Mouse (Mus musculus): Measurements from ENCODE around the gene Nacc2.
A peak's percentile ranks its signal among the peaks of the same experiment; 100 is the strongest.

Gene Nacc2

DNA sequence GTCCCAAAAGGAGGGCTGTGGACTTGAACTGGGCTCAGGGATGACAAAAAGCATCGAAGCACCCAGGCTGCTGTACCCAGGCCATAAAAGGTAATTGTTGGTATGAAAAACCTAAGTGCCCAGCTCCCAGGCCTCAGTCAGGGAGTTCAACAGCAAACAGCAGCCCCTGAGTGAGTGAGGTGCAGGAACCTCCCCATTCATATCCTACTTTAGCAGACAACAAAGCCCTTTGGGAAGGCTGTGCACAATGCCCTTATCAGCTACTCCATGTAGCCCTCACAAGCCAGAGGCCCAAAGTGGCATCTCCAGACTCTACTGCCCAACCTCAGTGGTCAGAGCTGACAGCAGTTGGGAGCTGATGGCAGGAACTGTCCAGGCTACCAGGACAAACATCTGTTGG, 23.2 kb downstream of the Nacc2 start:
- DNase-seq (ENCODE audit: low read depth, low spot score): no peak

DNA sequence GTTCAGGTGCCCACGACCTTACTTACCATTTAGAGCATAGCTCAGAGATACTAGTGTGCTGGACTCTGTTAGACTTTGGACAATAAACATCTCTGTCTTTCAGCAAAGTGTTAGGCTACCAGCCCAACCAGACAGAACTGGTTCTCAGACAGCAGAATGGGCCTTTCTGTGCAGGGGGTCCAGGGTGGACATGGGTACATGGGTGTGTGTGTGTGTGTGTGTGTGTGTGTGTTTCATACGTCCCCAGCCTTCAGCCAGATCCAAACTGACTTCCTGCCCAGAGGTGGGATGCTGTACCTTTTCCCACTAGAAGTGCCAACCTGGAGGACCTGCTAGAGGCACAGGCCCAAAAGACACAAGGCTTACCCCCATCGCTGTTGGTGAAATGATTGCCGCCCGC, 23.8 kb downstream of the Nacc2 start:
- no peak for DNase-seq (ENCODE audit: low read depth, low spot score)

DNA sequence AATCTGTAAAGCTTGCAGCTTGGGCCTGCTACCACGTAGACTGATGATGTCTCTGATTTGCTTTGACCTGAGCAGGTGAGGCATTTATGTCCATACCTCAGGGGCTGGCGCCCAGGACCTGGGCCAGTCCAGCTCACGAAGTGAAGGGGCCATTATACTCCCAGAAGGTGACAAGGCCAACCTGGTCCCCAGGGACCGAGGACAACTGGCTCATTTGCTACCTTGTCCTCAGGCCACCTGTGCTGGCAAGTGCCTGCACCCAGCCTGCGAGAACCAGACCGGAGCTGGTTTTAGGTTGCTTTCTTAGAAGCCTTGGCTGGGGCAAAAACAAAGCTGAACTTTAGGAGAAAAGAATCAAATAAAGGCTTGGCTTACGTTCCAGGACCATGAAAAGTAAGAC, 29.1 kb downstream of the Nacc2 start:
- no peak for DNase-seq (ENCODE audit: low read depth, low spot score)

DNA sequence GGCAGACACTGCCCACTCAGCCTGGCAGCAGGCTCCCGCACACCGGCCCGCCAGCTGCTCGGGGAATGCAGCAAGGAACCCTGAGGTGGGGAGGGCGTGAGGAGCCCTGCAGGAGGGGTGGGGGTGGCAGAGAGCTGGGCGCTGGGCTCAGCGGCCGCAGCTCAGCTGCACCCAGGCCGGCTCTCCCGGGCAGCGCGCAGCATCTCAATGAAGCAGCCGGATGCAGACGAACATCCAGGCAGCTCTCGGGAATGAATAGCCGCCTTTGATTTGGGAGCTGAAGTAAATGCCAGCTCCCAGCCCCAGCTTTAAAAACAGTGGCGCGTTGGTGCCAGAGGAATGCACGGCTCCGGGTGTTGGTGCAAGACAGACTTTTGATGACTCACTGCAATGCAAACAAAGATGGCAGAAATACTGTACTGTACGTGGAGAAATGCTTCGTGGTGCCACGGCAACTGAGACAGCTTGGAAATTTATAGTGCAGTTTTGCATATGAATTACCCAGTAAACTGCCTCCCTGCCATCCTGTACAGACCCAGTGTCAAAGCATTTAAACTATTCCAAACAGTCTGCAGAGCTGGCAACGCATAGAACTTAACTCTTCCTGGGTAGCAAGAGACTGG, 31.1 kb downstream of the Nacc2 start:
- peak; percentile 92 for DNase-seq (ENCODE audit: low read depth, low spot score)

DNA sequence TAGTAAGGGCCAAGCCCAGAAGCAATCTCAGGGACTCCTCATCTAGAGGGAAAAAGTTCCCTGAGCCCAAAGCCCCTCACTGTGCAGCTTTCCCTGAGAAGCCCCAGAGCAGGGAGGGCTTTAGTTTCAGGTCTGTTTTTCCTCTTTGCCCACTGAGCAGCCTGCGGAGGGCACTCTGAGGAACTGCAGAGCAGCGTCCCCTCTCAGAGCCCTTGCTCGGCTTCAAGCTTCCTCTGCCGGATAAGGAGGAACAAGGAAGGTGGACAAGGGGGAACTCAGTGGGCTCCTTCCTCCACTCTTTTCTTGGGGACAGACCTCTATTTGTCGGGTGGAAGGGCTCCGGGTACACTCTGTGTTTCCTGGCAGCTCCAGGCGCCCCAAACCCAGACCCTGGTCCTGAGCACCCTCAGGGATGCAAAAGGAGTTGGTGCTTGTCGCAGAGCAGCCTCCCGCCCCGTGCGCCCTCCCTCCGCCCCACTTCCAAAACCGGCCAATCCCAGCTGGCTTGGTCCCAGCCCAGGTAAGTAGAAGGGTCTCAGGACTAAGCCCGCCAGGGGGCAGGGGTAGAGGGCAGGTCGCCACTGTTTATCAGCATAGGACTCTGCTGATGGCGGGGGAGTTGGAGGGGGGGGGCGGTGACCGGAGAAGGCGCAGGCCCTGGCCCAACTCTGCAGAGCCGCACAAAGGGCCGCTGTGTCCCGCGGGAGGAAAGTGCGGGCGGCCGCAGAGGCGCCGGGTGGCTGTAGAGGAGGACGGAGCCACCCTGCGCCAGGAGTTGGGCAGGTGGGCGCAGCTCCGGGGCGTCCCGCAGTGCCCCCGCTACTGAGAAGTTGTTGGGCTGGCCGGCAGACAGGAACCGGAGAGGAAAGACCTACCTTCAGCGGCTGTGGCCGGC, 31.9 kb downstream of the Nacc2 start:
- DNase-seq (ENCODE audit: low read depth, low spot score): peak; percentile 57

DNA sequence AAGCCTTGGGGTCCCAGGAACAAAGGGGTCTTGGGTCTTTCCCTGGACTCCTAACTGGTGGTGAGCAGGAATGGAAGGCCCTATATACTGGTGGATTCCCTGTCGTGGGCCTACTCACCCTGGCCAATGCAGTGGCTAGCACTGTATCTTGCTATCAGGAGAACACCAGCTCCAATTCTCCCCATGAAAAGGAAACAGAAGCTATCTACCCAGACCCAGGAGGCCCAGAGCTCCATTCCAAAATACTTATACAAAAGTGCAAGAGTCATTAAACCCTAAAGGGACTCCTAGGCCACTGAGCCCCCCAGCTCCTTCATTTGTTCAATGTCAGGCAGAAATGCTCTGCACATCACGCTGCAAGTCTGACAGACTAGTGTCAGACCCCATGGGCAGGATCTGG, 34.0 kb downstream of the Nacc2 start:
- no peak for DNase-seq (ENCODE audit: low read depth, low spot score)

DNA sequence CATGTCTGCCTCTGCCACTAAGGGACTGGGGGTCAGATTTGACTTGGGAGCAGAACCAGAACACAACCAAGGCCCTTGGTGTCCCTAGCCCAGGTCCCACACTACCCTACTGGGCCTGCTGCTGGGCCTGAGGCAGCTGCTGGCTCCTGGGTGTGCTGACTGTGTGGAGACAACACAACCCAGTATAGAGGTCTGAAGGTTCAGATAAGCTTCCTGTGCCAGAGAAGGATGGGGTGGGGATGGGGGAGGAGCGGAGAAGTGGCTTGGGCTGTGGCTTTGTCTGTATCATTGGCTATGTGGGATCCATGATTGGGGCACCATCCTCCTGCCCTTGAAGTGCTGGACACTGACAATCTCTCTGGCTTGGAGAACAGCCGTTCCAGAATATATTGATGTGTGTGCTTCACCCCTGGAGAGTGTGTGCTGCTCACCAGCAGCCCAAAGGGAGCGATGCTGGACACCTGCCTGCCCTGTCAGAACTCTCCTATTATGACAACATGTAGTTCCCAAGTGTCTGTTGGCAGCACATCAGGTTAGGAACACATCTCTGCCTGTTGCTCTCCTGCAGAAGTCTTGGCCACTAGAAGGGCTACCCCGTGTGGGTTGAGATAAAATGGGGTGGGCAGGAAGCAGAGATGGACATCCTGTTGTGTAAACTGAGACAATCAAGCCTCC, 36.0 kb downstream of the Nacc2 start:
- DNase-seq (ENCODE audit: low read depth, low spot score): no peak

DNA sequence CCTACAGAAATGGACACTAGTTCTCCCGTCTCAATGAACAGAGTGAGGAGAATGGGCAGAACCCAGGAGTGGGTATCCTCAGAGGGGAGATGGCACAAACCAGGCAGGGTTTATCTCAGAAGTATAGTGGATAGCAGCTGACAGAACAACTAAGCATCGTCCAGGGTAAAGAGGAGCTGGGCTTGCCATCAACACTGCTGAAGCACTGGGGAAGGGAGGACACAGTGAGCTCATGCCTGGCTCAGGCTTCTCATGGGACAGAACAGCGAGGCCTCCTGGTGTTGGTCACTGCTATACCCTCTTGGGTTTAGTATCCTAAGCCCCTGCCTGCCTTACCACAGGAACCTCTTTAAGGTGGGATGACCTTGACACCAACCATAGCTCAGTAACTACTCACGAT, 36.5 kb downstream of the Nacc2 start:
- DNase-seq (ENCODE audit: low read depth, low spot score): no peak

DNA sequence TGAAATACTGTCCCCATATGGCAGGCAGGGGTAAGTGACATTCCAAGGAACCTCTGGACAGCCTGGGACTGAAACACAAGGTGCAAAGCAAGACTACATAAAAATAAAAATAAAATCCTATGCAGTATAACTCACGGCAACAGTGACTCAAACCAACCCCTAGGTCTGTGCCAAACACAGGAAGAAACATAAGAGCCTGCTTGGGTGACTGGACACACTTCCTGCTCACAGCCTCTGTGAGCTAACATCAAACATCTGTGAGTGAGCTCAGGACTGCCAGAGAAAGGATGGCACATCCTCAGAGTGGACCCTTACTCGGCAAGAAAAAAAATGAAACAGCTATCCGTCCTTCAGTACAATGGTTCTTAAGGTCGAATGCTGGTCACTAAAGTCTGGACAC, 40.1 kb downstream of the Nacc2 start:
- no peak for DNase-seq (ENCODE audit: low read depth, low spot score)

DNA sequence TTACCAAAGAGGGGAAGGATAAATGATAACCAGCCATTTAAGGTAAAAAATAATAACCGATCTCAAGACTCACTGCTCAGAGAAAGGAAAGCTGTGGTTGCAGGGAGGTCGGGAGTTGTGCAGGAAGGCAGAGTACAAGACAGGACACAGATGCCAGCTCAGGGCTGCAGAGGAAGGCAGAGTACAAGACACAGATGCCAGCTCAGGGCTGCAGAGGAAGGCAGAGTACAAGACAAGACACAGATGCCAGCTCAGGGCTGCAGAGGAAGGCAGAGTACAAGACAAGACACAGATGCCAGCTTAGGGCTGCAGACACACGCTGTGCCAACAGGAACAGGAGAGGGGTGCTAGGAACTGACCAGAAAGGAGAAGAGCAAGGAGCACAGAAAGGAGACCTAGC, 42.2 kb downstream of the Nacc2 start:
- no peak for DNase-seq (ENCODE audit: low read depth, low spot score)

DNA sequence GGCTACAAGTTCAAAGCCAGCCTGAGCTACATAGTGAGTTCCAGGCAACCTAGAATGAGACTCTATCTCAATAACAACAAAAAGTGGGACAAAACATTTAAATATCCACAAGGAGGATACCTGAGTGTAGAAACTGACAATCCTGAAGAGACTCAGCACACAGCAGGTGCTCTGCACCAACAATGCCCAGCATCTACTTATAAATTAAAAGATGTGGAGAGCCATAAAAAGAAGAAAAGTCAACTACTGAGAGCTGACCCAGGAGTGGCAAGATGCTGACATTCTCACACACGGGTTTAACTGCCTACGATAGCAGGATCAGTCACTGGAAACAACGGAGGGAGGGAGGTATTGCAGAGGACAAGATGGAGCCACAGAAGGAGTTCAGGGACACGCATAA, 43.6 kb downstream of the Nacc2 start:
- no peak for DNase-seq (ENCODE audit: low read depth, low spot score)

DNA sequence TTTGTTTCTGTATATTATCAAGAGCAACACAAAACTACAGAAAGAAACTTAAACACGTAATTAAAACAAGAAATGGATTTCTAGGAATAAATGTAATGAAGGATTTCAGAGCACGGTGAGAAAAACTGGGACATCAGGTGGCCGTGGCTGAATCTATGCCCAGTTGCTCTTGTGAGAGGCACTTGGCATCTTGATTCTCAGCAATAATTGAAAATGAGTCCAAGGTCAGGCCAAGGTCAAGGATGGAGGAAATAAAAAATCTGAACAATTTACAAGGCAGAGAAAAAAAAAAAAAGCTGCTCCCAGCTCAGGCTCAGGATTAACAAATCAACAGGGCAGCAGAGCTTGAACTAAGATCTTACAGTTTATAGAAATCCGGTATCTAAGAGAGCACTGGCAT, 46.0 kb downstream of the Nacc2 start:
- DNase-seq (ENCODE audit: low read depth, low spot score): peak; percentile 48

DNA sequence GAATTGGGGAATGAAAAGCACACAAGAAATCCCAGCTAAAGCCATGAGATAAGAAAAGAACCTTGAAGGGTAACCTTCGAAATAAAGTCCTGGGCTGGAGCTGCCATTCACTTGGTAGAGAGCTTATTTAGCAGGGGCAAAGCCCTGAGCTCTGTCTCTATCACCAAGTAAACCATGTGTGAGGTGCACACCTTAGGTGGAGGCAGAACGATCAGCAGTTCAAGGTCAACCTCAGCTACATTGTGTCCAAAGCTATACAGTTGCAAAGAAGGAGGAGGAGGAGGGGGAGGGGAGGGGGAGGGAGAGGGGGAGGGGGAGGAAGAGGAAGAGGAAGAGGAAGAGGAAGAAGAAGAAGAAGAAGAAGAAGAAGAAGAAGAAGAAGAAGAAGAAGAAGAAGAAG, 46.9 kb downstream of the Nacc2 start:
- no peak for DNase-seq (ENCODE audit: low read depth, low spot score)

DNA sequence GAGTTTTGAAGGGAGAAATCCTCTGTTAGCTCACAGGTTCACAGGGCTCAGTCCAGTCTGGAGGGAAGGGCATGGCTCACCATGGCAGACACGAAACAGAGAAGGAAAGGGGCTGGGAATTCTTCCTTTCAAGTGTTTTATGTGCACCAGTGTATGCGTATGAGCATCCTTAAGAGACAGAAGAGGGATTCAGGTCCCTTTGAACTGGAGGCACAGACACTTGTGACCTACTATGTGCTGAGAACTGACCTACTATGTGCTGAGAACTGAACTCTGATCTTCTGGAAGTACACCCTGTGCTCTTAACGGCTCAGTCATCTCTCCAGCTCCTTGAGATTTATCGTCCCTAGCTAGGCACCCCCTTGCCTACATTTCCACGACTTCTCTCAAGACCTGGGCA, 48.5 kb downstream of the Nacc2 start:
- DNase-seq (ENCODE audit: low read depth, low spot score): no peak

DNA sequence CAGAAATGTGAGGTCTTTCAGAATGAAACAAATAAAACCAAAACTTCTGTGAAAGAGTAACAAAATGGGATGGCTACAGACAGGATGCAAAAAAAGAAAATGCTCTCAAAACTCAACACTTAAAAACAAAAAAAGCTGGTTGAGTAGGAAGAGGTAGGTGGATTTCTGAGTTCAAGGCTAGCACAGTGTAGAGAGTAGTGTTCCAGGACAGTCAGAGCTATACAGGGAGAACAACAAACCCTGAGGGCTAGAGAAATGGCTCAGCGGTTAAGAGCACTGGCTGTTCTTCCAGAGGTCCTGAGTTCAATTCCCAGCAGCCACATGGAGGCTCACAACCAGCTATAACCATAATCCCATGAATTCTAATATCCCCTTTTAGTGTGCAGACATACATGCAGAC, 54.4 kb downstream of the Nacc2 start:
- peak; percentile 43 for DNase-seq (ENCODE audit: low read depth, low spot score)

DNA sequence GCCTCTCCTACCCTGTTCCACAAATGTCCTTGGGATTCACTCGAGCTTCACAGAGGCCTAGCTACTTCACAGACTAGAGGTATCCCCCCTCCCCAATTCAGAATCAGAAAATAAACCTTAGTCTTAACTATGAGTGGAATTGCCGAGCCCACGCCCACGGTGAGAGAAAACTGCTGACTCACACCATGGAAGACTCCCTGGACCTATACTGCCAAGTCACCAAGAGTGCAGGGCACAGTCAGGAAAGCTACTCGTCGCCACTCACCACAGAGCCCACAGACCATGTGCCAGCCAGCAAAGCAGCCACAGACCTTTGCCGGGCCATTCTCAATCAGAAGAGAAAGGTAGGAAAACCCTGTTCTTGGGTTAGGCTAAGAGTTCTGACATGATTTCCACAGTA, 54.8 kb downstream of the Nacc2 start:
- DNase-seq (ENCODE audit: low read depth, low spot score): peak; percentile 46

DNA sequence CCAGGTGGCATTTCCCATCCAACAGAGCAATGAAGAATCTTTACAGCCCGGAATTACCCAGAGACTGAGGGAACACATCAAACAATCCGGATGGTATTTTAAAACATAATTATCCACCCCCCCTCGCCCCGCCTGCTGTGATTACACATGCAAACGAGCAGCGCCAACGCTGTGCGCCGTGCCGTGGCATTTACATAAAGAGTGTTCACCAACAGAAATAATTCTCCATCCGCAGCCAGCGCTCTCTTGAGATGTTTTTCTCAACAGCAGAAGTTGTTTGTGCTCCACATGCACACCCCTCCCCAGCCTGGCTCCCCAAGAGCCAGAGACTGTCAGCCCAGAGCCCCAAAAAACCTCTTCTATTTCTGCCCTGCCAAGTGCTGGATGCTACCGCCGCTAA, 56.5 kb downstream of the Nacc2 start:
- peak; percentile 95 for DNase-seq (ENCODE audit: low read depth, low spot score)

DNA sequence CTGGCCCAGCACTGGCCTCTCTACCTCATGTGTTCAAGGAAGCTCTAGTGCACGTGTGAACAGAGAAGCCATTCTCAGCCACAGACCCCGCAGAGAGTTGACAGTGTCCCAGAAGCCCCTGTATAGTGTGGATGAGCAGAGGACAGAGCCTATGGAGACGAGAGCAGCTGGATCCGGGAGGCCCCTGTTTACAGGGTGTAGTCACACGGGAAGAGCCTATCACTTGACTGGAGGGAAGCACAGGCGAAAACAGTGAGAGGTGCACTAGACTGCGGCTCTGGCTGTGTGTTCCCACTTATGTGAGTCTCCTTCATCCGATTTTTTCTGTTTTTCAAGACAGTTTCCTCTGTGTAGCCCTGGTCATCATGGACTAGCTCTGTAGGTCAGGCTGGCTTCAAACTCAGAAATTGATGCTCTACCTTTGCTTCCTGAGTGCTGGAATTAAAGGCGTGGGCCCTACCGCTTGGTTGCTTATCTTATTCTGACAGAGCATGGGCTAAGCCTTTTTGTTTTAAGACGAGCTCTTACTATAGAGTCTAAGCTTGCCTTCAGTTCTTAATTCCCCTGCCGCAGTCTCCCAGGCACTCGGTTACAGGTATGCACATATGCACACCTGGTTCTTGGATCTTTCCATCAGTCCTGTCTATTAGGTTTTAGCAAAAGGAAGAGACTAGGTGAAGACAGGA, 60.1 kb downstream of the Nacc2 start:
- DNase-seq (ENCODE audit: low read depth, low spot score): no peak

DNA sequence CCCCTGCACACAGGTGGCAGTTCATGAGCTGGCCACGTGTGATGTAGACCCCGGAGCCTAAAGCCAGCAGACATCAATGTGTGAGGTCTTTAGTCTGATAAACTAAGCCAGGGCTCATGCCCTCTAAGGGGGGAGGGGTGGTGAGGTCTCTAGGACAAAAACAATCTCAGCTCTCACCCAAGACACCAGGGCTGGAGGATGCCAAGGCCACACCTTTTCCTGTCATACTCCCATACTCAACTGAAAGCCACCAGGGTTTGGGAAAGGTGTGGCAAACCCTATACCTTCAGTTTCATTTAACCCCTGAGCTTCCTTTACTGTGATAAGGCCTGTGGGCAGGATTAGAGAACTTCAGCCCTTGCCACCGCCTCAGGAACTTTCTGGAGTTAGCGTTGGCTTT, 60.8 kb downstream of the Nacc2 start:
- DNase-seq (ENCODE audit: low read depth, low spot score): no peak

DNA sequence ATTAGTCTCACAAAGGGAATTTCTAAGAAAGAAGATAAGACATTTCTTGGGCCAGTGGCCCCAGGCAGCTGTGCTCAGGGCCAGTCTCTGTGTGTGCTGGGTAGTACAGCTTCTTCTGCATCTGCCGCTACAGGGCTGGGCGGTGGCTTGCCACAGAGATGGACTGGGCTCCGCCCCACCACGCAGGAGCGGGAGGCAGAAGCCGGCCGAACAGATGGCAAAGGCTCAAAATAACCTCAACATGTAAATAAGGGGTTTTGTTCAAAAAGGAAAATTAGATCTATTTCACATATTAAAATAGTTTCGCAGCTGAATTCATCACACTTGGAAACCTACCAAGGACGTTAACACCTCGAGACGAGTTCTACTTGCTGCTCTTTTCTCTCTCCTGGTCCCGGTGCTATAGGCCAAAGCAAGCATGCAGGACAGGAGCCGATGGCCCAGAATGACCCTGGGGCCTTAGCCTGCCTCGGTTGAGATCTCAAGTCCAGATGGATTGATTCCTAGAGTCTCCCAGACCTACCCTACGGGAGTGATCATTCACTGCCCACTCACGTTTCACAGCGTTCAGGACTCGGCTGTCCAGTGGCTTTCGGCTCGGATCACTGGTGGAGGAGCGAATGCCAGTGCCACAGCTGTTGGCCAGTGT, 61.9 kb downstream of the Nacc2 start:
- peak; percentile 86 for DNase-seq (ENCODE audit: low read depth, low spot score)

DNA sequence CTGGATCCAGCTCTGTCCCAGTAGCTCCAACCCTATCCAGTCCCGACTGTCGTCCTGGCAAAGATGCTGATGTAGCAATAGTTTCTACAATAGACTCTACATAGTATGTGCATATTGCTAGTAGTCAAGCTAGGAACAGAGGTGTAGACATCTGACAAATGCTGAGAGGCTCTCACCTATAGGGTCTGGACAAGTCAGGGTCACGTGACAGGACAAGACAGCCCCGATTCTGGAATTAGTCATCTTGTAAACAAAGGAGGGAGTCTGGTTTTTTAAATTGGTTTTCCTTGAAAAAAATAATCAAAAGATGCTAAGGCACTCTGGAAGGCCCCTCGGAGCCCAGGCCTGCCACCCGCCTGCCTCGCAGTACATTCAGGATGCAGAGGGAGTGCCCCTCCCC, 66.0 kb downstream of the Nacc2 start:
- DNase-seq (ENCODE audit: low read depth, low spot score): no peak

DNA sequence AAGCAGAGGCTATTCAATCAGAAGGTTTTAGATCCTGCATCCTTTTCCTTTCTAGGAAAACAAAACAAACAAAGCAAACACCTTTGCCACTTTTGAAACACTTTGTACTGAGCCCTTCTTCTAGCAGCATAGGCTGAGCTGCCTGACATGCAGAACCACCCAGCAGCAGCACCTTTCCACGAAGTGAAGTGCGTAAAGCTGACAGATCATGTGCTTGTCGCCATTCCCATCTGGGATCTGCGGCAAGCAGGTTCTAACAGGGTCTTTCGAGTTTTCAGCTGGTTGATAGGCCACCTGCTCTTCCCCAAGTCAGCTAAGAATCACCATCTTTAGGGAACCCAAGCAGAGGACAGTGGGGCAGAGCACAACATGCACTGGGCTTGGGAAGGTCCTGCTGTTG, 66.8 kb downstream of the Nacc2 start:
- DNase-seq (ENCODE audit: low read depth, low spot score): no peak

Data from brain, adult 2 months (tissue).